Mouse (Mus musculus): ENCODE data around the gene Ccn5. TPM values are rescaled to one million over a fixed set of nuclear protein-coding genes. Genes with fewer than 3 reads are reported as not detected.

Ccn5 gene
- polyA plus RNA-seq, 1 experiment from 2014 or later: 0.32 TPM

DNA sequence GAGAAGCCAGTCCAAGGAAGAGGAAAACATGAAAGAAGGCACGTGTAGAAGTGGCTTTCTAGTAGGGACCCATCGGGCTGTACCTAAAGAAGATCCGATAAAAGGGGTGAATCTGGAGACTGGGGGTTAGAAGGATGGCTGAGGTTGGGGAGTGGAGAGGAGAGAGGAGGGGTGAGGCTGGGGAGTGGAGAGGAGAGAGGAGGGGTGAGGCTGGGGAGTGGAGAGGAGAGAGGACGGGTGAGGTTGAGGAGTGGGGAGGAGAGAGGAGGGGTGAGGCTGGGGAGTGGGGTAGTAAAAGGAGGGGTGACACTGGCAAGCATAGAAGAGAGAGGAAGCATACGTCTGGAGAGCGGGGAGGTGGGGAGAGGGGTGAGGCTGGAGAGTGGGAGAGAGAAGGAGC, 36.6 kb downstream of the Ccn5 start:
- Histone ChIP-seq H3K27me3 (peaks cover 70% of the 10 kb centered on the region), H3K9me3 (no peaks in the 10 kb centered on the region), H3K9ac (no peak overlapping the region), H3K4me1 (replicated peaks) (peaks cover 13% of the 10 kb centered on the region), H3K4me3 (no peak overlapping the region), H3K36me3 (no peaks in the 10 kb centered on the region), H3K27ac (replicated peaks) (no peak overlapping the region), H3K4me2 (no peak overlapping the region)
- ATAC-seq (ENCODE audit: low read depth): no peak
- 76% methylated on average over 6 of the region's 6 CpGs for WGBS

GRCm38 (mm10) chr2:163858254-163858947, 37.7 kb downstream of the Ccn5 start:
- Histone ChIP-seq H3K9ac (peak overlapping the region; percentile 54; the same call in 1 of the 2 replicates), H3K27ac (replicated peaks) (no peak overlapping the region), H3K4me3 (0 out of 2 replicates have a peak overlapping the region, but pooled peaks have one; percentile 10), H3K4me2 (peak overlapping the region; percentile 49), H3K27me3 (peaks cover 60% of the 10 kb centered on the region), H3K4me1 (replicated peaks) (peaks cover 13% of the 10 kb centered on the region), H3K9me3 (no peaks in the 10 kb centered on the region), H3K36me3 (0 out of 2 replicates have a peak, but pooled peaks cover 3% of the 10 kb centered on the region)
- ATAC-seq (ENCODE audit: low read depth): peak; percentile 60
- 12% methylated on average over 50 of the region's 50 CpGs for WGBS

GRCm38 (mm10) chr2:163865311-163865710, 44.6 kb downstream of the Ccn5 start:
- no peak for ATAC-seq (ENCODE audit: low read depth)
- Histone ChIP-seq H3K36me3 (0 out of 2 replicates have a peak, but pooled peaks cover 3% of the 10 kb centered on the region), H3K4me3 (no peak overlapping the region), H3K27ac (replicated peaks) (no peak overlapping the region), H3K9me3 (no peaks in the 10 kb centered on the region), H3K27me3 (no peaks in the 10 kb centered on the region), H3K9ac (no peak overlapping the region), H3K4me1 (replicated peaks) (peaks cover 9% of the 10 kb centered on the region), H3K4me2 (no peak overlapping the region)
- 91% methylated on average over 5 of the region's 5 CpGs for WGBS

DNA sequence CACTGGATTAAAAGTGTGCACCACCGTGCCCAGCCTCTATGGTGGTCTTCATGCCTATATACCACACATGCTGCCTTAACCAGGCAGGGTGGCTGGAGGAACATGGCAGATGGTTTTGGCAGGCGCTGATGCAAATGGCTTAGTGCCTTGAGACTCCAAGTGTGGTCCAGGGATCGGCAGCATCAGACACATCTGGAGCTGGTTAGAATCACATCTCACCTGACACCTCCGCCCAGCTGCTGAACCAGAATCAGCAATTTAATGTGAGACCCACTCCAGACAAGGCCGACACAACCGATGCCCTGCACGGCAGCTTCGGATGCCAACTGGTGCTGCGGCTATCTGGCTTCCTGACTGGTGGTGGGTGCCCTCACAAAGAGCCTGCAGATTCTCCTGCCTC, 45.4 kb downstream of the Ccn5 start:
- H3K27ac ChIP-seq (replicated peaks): no peak overlapping the region
- WGBS: 87% methylated on average over 9 of the region's 9 CpGs
- H3K4me1 ChIP-seq (replicated peaks): peaks cover 14% of the 10 kb centered on the region
- no peak overlapping the region for H3K4me3 ChIP-seq
- 0 out of 2 replicates have a peak, but pooled peaks cover 3% of the 10 kb centered on the region for H3K36me3 ChIP-seq
- no peaks in the 10 kb centered on the region for H3K27me3 ChIP-seq
- H3K4me2 ChIP-seq: no peak overlapping the region
- H3K9me3 ChIP-seq: no peaks in the 10 kb centered on the region
- H3K9ac ChIP-seq: no peak overlapping the region
- no peak for ATAC-seq (ENCODE audit: low read depth)

DNA sequence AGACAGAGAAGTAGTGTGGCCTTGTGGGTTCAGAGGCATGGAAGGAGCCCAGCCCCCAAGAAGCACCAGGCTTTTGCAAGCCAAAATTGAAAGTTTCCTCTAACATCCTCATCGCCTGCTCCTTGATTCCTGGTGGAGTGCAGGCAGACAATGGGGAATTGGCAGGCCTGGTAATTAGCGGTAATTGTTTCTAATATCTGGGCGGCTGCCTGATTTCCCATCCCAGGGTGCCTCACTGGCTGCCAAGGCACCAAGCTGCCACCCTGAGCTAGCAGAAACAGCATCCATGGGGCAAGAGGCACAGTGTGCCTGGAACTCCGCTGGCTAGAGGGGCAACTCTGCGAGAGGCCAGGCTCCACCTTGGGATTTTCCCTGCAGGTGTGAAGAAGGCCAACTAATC, 49.1 kb downstream of the Ccn5 start:
- H3K4me1 ChIP-seq (replicated peaks): peaks cover 17% of the 10 kb centered on the region
- no peaks in the 10 kb centered on the region for H3K36me3 ChIP-seq
- ATAC-seq (ENCODE audit: low read depth): no peak; the same call in 1 of the 2 replicates
- H3K27me3 ChIP-seq: no peaks in the 10 kb centered on the region
- H3K4me3 ChIP-seq: no peak overlapping the region
- H3K9me3 ChIP-seq: no peaks in the 10 kb centered on the region
- WGBS: 43% methylated on average over 5 of the region's 5 CpGs
- no peak overlapping the region for H3K4me2 ChIP-seq
- 0 out of 2 replicates have a peak overlapping the region, but pooled peaks have one; percentile 1 for H3K9ac ChIP-seq
- H3K27ac ChIP-seq (replicated peaks): 0 out of 2 replicates have a peak overlapping the region, but pooled peaks have one; percentile 23

GRCm38 (mm10) chr2:163871266-163871665, 50.6 kb downstream of the Ccn5 start:
- ATAC-seq (ENCODE audit: low read depth): no peak
- H3K4me3 ChIP-seq: no peak overlapping the region

GRCm38 (mm10) chr2:163871906-163872305, 51.2 kb downstream of the Ccn5 start:
- 58% methylated on average over 3 of the region's 3 CpGs for WGBS
- H3K9me3 ChIP-seq: no peaks in the 10 kb centered on the region
- no peak for ATAC-seq (ENCODE audit: low read depth)
- H3K4me3 ChIP-seq: no peak overlapping the region
- H3K4me1 ChIP-seq (replicated peaks): peaks cover 38% of the 10 kb centered on the region
- no peaks in the 10 kb centered on the region for H3K36me3 ChIP-seq
- no peak overlapping the region for H3K9ac ChIP-seq
- H3K27ac ChIP-seq (replicated peaks): no peak overlapping the region
- H3K27me3 ChIP-seq: no peaks in the 10 kb centered on the region
- no peak overlapping the region for H3K4me2 ChIP-seq

More at GRCm38 (mm10) chr2:163871266-163871665, 50.6 kb downstream of the Ccn5 start:
- Histone ChIP-seq H3K9ac (no peak overlapping the region), H3K36me3 (no peaks in the 10 kb centered on the region), H3K27me3 (no peaks in the 10 kb centered on the region), H3K9me3 (no peaks in the 10 kb centered on the region), H3K4me2 (no peak overlapping the region), H3K27ac (replicated peaks) (no peak overlapping the region), H3K4me1 (replicated peaks) (peaks cover 31% of the 10 kb centered on the region)
- 79% methylated on average over 4 of the region's 4 CpGs for WGBS

GRCm38 (mm10) chr2:163874877-163875276, 54.2 kb downstream of the Ccn5 start:
- no peak overlapping the region for H3K4me2 ChIP-seq
- ATAC-seq (ENCODE audit: low read depth): 0 out of 2 replicates have a peak, but pooled peaks have one; percentile 41
- no peaks in the 10 kb centered on the region for H3K36me3 ChIP-seq
- H3K9ac ChIP-seq: no peak overlapping the region
- H3K27ac ChIP-seq (replicated peaks): peak overlapping the region; percentile 34; the same call in 1 of the 2 replicates
- peaks cover 38% of the 10 kb centered on the region for H3K4me1 ChIP-seq (replicated peaks)
- no peak overlapping the region for H3K4me3 ChIP-seq
- 18% methylated on average over 5 of the region's 5 CpGs for WGBS
- H3K9me3 ChIP-seq: no peaks in the 10 kb centered on the region
- no peaks in the 10 kb centered on the region for H3K27me3 ChIP-seq

DNA sequence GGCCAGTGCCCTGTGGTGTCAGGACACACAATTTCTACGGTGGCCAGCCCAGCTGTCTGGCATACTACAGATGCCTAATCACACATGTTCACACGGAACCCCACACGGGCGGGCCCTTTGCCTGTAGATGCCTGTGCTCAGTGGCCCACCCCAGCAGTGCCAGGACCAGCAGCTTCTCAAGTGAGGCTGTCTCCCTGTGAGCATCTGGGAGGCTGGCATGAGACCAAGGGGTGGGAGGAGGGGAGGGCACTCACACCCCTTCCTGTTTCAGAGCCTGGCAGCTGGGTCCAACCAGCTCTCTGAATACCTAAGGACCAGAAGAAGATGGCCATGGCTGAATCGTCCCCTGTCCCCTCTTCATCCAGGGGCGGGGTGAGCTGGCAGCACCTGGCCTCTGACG, 54.8 kb downstream of the Ccn5 start:
- peak; percentile 78 for ATAC-seq (ENCODE audit: low read depth)
- Histone ChIP-seq H3K4me1 (replicated peaks) (peaks cover 32% of the 10 kb centered on the region), H3K4me3 (no peak overlapping the region), H3K9me3 (no peaks in the 10 kb centered on the region), H3K9ac (no peak overlapping the region), H3K27me3 (no peaks in the 10 kb centered on the region), H3K4me2 (no peak overlapping the region), H3K27ac (replicated peaks) (peak overlapping the region; percentile 34), H3K36me3 (no peaks in the 10 kb centered on the region)
- WGBS: 60% methylated on average over 7 of the region's 7 CpGs

GRCm38 (mm10) chr2:163876830-163877498, 56.3 kb downstream of the Ccn5 start:
- ATAC-seq (ENCODE audit: low read depth): no peak
- WGBS: 76% methylated on average over 14 of the region's 14 CpGs
- Histone ChIP-seq H3K27me3 (no peaks in the 10 kb centered on the region), H3K9ac (no peak overlapping the region), H3K4me3 (no peak overlapping the region), H3K36me3 (no peaks in the 10 kb centered on the region), H3K4me1 (replicated peaks) (peaks cover 29% of the 10 kb centered on the region), H3K4me2 (no peak overlapping the region), H3K9me3 (no peaks in the 10 kb centered on the region), H3K27ac (replicated peaks) (no peak overlapping the region)

DNA sequence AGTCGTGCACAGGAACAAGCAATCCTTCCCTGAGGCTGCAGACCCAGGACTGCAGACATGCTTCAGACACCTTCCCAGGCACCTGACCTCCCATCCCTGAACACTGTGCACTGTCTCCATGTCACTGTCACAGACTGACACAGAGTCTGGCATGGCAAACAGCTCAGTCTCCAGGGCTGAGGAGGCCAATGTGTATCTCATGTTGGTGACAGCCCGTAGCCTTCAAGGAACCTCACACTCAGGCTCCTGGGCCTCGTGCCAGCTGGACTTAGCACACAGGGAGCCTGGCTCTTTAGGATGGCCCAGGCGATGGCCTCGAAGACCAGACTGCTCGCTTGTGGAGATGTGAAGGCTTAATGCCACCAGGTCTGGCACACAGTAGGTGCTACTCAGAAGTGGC, 60.2 kb downstream of the Ccn5 start:
- no peak for ATAC-seq (ENCODE audit: low read depth)
- no peak overlapping the region for H3K4me2 ChIP-seq
- H3K4me3 ChIP-seq: no peak overlapping the region
- H3K9me3 ChIP-seq: no peaks in the 10 kb centered on the region
- no peaks in the 10 kb centered on the region for H3K27me3 ChIP-seq
- no peak overlapping the region for H3K27ac ChIP-seq (replicated peaks)
- WGBS: 88% methylated on average over 6 of the region's 6 CpGs
- H3K36me3 ChIP-seq: no peaks in the 10 kb centered on the region
- peaks cover 18% of the 10 kb centered on the region for H3K4me1 ChIP-seq (replicated peaks)
- H3K9ac ChIP-seq: no peak overlapping the region

All from neural tube, embryonic 13.5 days (tissue).